Mouse (Mus musculus) naive thymus-derived CD4-positive, alpha-beta T cell, adult 5 months (primary cell): ENCODE data around the gene Atp6v1c2. TPM values are rescaled to one million over a fixed set of nuclear protein-coding genes. Genes with fewer than 3 reads are reported as not detected.

Source experiments
- polyA plus RNA-seq: library from polyadenylated mRNA; unstranded; fragments of 100-300 nt; shearing (Covaris generic); gene quantifications from one replicate; pipeline ENCODE4 v1.2.1, GENCODE M21; 2017

The Atp6v1c2 gene
- polyA plus RNA-seq, result not detected

DNA sequence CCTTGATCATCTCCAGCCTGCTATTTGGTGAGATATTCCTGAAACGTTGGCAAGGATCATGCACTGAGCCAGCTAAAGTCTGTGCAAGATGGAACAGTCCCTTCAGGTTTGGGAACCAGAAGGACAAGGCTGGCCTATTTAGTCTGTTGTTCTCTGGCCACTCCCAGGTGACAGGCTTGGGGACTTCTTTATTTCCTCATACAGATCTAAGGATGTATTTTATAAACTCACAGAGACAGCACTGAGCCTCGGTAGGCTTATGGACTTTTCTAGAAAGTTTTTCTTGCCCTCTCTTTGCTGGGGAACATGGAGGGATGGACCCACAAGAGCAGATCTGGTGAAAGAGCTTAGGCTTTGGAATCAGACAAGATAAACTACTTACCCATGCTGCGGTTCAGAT is at the start of gene Atp6v1c2:
Gene Atp6v1c2 (minus strand): TSS at position 101 of the 400 bp plus-strand sequence.

GRCm38 (mm10) chr12:17348048-17349036 is 19.2 kb upstream of the Atp6v1c2 start, which contains the start of gene Nol10:
Nol10 (plus strand) TSS chr12:17348458.

GRCm38 (mm10) chr12:17265971-17266672 is 63.0 kb downstream of the Atp6v1c2 start, which contains the start of gene Pdia6:
Pdia6 (plus strand) TSS chr12:17266545.

Other genes starting within 250 kb of the Atp6v1c2 start
- not detected for gene Kcnf1, start 152.5 kb downstream of the Atp6v1c2 start, polyA plus RNA-seq
- gene Pdia6, start 62.8 kb downstream of the Atp6v1c2 start, polyA plus RNA-seq, result 136 TPM
- gene Nol10, start 19.1 kb upstream of the Atp6v1c2 start, polyA plus RNA-seq, result 20.8 TPM
- gene Odc1, start 215.4 kb upstream of the Atp6v1c2 start, polyA plus RNA-seq, result 344 TPM